Comparison of ENCODE assay signal across 27 mouse cellular contexts in the genomic region with DNA sequence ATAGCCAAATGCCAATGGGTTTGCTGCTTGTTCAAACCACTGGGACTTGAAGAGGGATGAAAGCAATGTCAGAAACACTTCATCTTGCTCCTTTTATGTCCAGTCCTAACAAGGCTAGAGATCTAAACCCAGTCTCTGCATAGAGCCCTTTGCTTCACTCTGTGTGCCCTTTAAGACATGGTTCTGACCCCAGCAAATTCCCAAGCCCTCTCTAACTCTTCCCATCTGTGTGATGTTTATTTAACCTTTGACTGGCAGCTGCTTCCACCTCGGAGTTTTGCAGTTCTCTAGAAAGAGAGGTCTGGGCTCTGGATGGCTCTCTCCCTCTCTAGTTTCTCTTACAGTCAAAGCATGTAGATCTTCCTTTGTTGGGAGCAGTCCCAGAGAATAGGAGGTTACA. TPM values are rescaled to one million over a fixed set of nuclear protein-coding genes. Genes with fewer than 3 reads are reported as not detected.
DNase-seq lines count a peak whose midpoint lies in the region; ATAC-seq lines count a peak whose summit lies in the region.
"Had no signal": no experiment of that assay in that cellular context is flagged by ENCODE, and none has a peak within 500 bp of the region (broad histone marks: within the 10 kb centered on the region; RNA-seq: fewer than 3 reads in every experiment).

No protein-coding gene starts in this region.

- H3K27ac ChIP-seq in forebrain, embryonic 10.5 days, result peak overlapping the region; percentile 74; the same call in 1 of the 2 replicates
- no peak overlapping the region for H3K27ac ChIP-seq in forebrain, embryonic 11.5 days (ENCODE audit: low read depth, low read length)
- no peak overlapping the region for H3K27ac ChIP-seq in liver, embryonic 16.5 days (ENCODE audit: low read length)
- H3K27ac ChIP-seq in neural tube, embryonic 15.5 days (replicated peaks), result no peak overlapping the region
- H3K27ac ChIP-seq: embryonic facial prominence, embryonic 15.5 days; heart, adult 2 months; hindbrain, postnatal 0 days; liver, embryonic 14.5 days; midbrain, embryonic 13.5 days; neural tube, embryonic 12.5 days; stomach, embryonic 15.5 days had no signal

- DNase-seq in forebrain, embryonic 10.5 days (ENCODE audit: extremely low spot score, low spot score), result no peak
- no peak for DNase-seq in forebrain, embryonic 11.5 days (ENCODE audit: low spot score)
- DNase-seq in liver, result no peak
- DNase-seq in neural tube, embryonic 10.5 days (ENCODE audit: extremely low spot score, low spot score), result peak; percentile 45
- DNase-seq in yolk sac, embryonic 10.5 days (ENCODE audit: low spot score), result peak; percentile 78
- DNase-seq in cerebellum, adult 11 months, result no peak
- DNase-seq: adrenal gland, postnatal 10 days; cerebellum, adult 2 months; forebrain, postnatal 0 days; gastrocnemius, postnatal 36 days; kidney, postnatal 36 days; layer of hippocampus, adult 9-11 months; right cerebral cortex, adult 18-20 months; thymus, postnatal 25 days had no signal

- H3K4me3 ChIP-seq in forebrain, embryonic 10.5 days, result no peak overlapping the region
- H3K4me3 ChIP-seq in forebrain, embryonic 11.5 days (ENCODE audit: low read depth, low read length), result no peak overlapping the region
- H3K4me3 ChIP-seq in liver, embryonic 16.5 days (ENCODE audit: low read depth, low read length), result no peak overlapping the region
- no peak overlapping the region for H3K4me3 ChIP-seq in neural tube, embryonic 15.5 days (replicated peaks)
- H3K4me3 ChIP-seq: embryonic facial prominence, embryonic 15.5 days; heart, adult 2 months; heart, embryonic 15.5 days; midbrain, embryonic 13.5 days; neural tube, embryonic 12.5 days; stomach, embryonic 15.5 days had no signal

- H3K9me3 ChIP-seq in forebrain, embryonic 10.5 days, result no peaks in the 10 kb centered on the region
- H3K9me3 ChIP-seq in forebrain, embryonic 11.5 days (ENCODE audit: control insufficient read depth, low read length), result no peaks in the 10 kb centered on the region
- 0 out of 2 replicates have a peak, but pooled peaks cover 2% of the 10 kb centered on the region for H3K9me3 ChIP-seq in liver, embryonic 16.5 days (replicated peaks; ENCODE audit: control insufficient read depth, low read length)
- no peaks in the 10 kb centered on the region for H3K9me3 ChIP-seq in neural tube, embryonic 15.5 days (replicated peaks)
- H3K9me3 ChIP-seq: embryonic facial prominence, embryonic 15.5 days; heart, embryonic 15.5 days; midbrain, embryonic 13.5 days; neural tube, embryonic 12.5 days had no signal

- H3K9ac ChIP-seq in forebrain, embryonic 11.5 days (ENCODE audit: low read length), result no peak overlapping the region
- H3K9ac ChIP-seq in liver, embryonic 16.5 days (ENCODE audit: low read depth, low read length), result no peak overlapping the region
- no peak overlapping the region for H3K9ac ChIP-seq in neural tube, embryonic 15.5 days (replicated peaks)
- H3K9ac ChIP-seq: embryonic facial prominence, embryonic 15.5 days; forebrain, postnatal 0 days; heart, embryonic 15.5 days; liver, embryonic 14.5 days; midbrain, embryonic 13.5 days; neural tube, embryonic 12.5 days; stomach, embryonic 15.5 days had no signal

- no peaks in the 10 kb centered on the region for H3K27me3 ChIP-seq in forebrain, embryonic 10.5 days (ENCODE audit: poor library complexity, severe bottlenecking)
- no peaks in the 10 kb centered on the region for H3K27me3 ChIP-seq in forebrain, embryonic 11.5 days (ENCODE audit: control insufficient read depth, insufficient read depth, low read length)
- no peaks in the 10 kb centered on the region for H3K27me3 ChIP-seq in liver, embryonic 16.5 days (ENCODE audit: control insufficient read depth, insufficient read depth, low read depth, low read length)
- H3K27me3 ChIP-seq in neural tube, embryonic 15.5 days (replicated peaks), result 0 out of 2 replicates have a peak, but pooled peaks cover 3% of the 10 kb centered on the region
- H3K27me3 ChIP-seq: embryonic facial prominence, embryonic 15.5 days; heart, embryonic 15.5 days; neural tube, embryonic 12.5 days; stomach, embryonic 15.5 days had no signal

- no peak overlapping the region for H3K4me2 ChIP-seq in forebrain, embryonic 11.5 days (ENCODE audit: low read depth, low read length, severe bottlenecking)
- no peak overlapping the region for H3K4me2 ChIP-seq in liver, embryonic 16.5 days (ENCODE audit: low read depth, low read length)
- H3K4me2 ChIP-seq in neural tube, embryonic 15.5 days, result no peak overlapping the region
- H3K4me2 ChIP-seq: embryonic facial prominence, embryonic 15.5 days; heart, embryonic 15.5 days; midbrain, embryonic 13.5 days; neural tube, embryonic 12.5 days; stomach, embryonic 15.5 days had no signal

- ATAC-seq in forebrain, embryonic 11.5 days (replicated peaks; ENCODE audit: low FRiP score), result no peak
- ATAC-seq in liver, embryonic 16.5 days (ENCODE audit: low read depth), result 0 out of 2 replicates have a peak, but pooled peaks have one; percentile 27
- no peak for ATAC-seq in neural tube, embryonic 15.5 days (ENCODE audit: low FRiP score)
- ATAC-seq: activated CD4-positive, CD25-positive, alpha-beta regulatory T cell, adult 4 months; forebrain, postnatal 0 days; hindbrain, postnatal 0 days; intestine, embryonic 16.5 days; midbrain, embryonic 13.5 days had no signal

- no peaks in the 10 kb centered on the region for H3K36me3 ChIP-seq in forebrain, embryonic 10.5 days (replicated peaks)
- no peaks in the 10 kb centered on the region for H3K36me3 ChIP-seq in forebrain, embryonic 11.5 days (ENCODE audit: control insufficient read depth, insufficient read depth, low read length)
- no peaks in the 10 kb centered on the region for H3K36me3 ChIP-seq in liver, embryonic 16.5 days (ENCODE audit: control insufficient read depth, insufficient read depth)
- H3K36me3 ChIP-seq in neural tube, embryonic 15.5 days, result no peaks in the 10 kb centered on the region
- H3K36me3 ChIP-seq: embryonic facial prominence, embryonic 15.5 days; heart, embryonic 15.5 days; midbrain, embryonic 13.5 days; neural tube, embryonic 12.5 days; stomach, embryonic 15.5 days had no signal

- 42% methylated on average over 1 of the region's 1 CpGs for WGBS in forebrain, embryonic 10.5 days
- WGBS in forebrain, embryonic 11.5 days, result 55% methylated on average over 1 of the region's 1 CpGs
- 0% methylated on average over 1 of the region's 1 CpGs for WGBS in liver, embryonic 16.5 days (ENCODE audit: insufficient replicate concordance)
- WGBS in neural tube, embryonic 15.5 days, result 26% methylated on average over 1 of the region's 1 CpGs

- H3K4me1 ChIP-seq in forebrain, embryonic 10.5 days, result peaks cover 11% of the 10 kb centered on the region
- no peaks in the 10 kb centered on the region for H3K4me1 ChIP-seq in forebrain, embryonic 11.5 days (replicated peaks; ENCODE audit: control insufficient read depth, insufficient read depth, low read length)
- no peaks in the 10 kb centered on the region for H3K4me1 ChIP-seq in liver, embryonic 16.5 days (ENCODE audit: control insufficient read depth, low read depth, low read length)
- H3K4me1 ChIP-seq in neural tube, embryonic 15.5 days, result no peaks in the 10 kb centered on the region
- H3K4me1 ChIP-seq: embryonic facial prominence, embryonic 15.5 days; neural tube, embryonic 12.5 days; stomach, embryonic 15.5 days had no signal

RNA-seq across cellular contexts. Expression of a gene that starts 23.6 kb away (rescaled TPM):
- 111 and 113 TPM in 2 replicates for polyA plus RNA-seq in forebrain, embryonic 10.5 days (2016; fragmentation: Nextera tagmentation; extraction: Ambion mirVana)
- 92.9 and 102 TPM in 2 replicates for polyA plus RNA-seq in forebrain, embryonic 11.5 days (2014; fragmentation: Nextera tagmentation; extraction: Ambion mirVana)
- polyA plus RNA-seq in liver, embryonic 16.5 days (2015; fragmentation: Nextera tagmentation; extraction: Ambion mirVana), result 29.6 and 39.1 TPM in 2 replicates
- polyA plus RNA-seq in neural tube, embryonic 15.5 days (2015; fragmentation: Nextera tagmentation; extraction: Ambion mirVana), result 20.4 and 31.3 TPM in 2 replicates

RNA-seq across cellular contexts. Expression of a gene that starts 34.4 kb away (rescaled TPM):
- polyA plus RNA-seq in forebrain, embryonic 10.5 days (2016; fragmentation: Nextera tagmentation; extraction: Ambion mirVana), result 2.4 and 2.6 TPM in 2 replicates
- polyA plus RNA-seq in forebrain, embryonic 11.5 days (2014; fragmentation: Nextera tagmentation; extraction: Ambion mirVana), result 0.25 and 0.43 TPM in 2 replicates
- polyA plus RNA-seq in liver, embryonic 16.5 days (2015; fragmentation: Nextera tagmentation; extraction: Ambion mirVana), result 24.2 and 25.0 TPM in 2 replicates
- polyA plus RNA-seq in neural tube, embryonic 15.5 days (2015; fragmentation: Nextera tagmentation; extraction: Ambion mirVana), result 0.15 and 0.22 TPM in 2 replicates
- polyA plus RNA-seq: activated CD4-positive, CD25-positive, alpha-beta regulatory T cell, adult 4 months; kidney, embryonic 14.5 days; midbrain, embryonic 13.5 days; neural tube, embryonic 12.5 days had no signal

Comparison
In these comparisons a context has a peak if more than half of its experiments do, and no peak if none do; other contexts are left out.
1. DNase-seq: peak in neural tube, embryonic 10.5 days (single experiment) and yolk sac, embryonic 10.5 days (single experiment); none in forebrain, embryonic 10.5 days (single experiment), forebrain, embryonic 11.5 days (single experiment), liver (single experiment) and cerebellum, adult 11 months (single experiment).